Mouse (Mus musculus) liver, postnatal 0 days (tissue): ENCODE results near the gene Cald1. TPM values are rescaled to one million over a fixed set of nuclear protein-coding genes. Genes with fewer than 3 reads are reported as not detected.

Experiments used
- ATAC-seq: fragments of 200-750 bp; cut with Nextera tagmentation; 2 replicates; pipeline ENCODE4 v1.8.0; 2017; ENCODE audit warnings: mild to moderate bottlenecking, moderate library complexity
- DNase-seq: peaks from one replicate; pipeline ENCODE4 v3.0.0-alpha.2; 2016
- H3K27ac ChIP-seq: fragments of 300-500 bp; sonication (generic); 2 replicates; pipeline ENCODE4 v1.5.1; 2014; ENCODE audit warnings: antibody characterized with exemption, moderate library complexity, mild to moderate bottlenecking, low read depth
- H3K27me3 ChIP-seq: fragments of 300-500 bp; sonication (generic); 2 replicates; pipeline ENCODE4 v1.6.1; 2014; ENCODE audit warnings: low read length, control low read depth, mixed read lengths; ENCODE audit not compliant: insufficient read depth
- H3K36me3 ChIP-seq: fragments of 300-500 bp; sonication (generic); replicated peaks from 2 replicates; pipeline ENCODE4 v1.6.1; 2014; ENCODE audit warnings: mild to moderate bottlenecking, control low read depth, low read length, moderate library complexity, mixed read lengths; ENCODE audit not compliant: insufficient read depth
- H3K4me1 ChIP-seq: fragments of 300-500 bp; sonication (generic); 2 replicates; pipeline ENCODE4 v1.6.1; 2014; ENCODE audit warnings: antibody characterized with exemption, mild to moderate bottlenecking, control low read depth; ENCODE audit not compliant: insufficient read depth
- H3K4me2 ChIP-seq: fragments of 300-500 bp; sonication (generic); 2 replicates; pipeline ENCODE4 v1.6.1; 2014; ENCODE audit warnings: low read depth, mild to moderate bottlenecking, low read length, moderate library complexity, mixed read lengths
- H3K4me3 ChIP-seq: fragments of 300-500 bp; sonication (generic); 2 replicates; pipeline ENCODE4 v1.5.1; 2014; ENCODE audit warnings: low read depth, low read length
- H3K9ac ChIP-seq: fragments of 300-500 bp; sonication (generic); replicated peaks from 2 replicates; pipeline ENCODE4 v1.6.1; 2014; ENCODE audit warnings: mild to moderate bottlenecking, moderate library complexity
- H3K9me3 ChIP-seq: fragments of 300-500 bp; sonication (generic); 2 replicates; pipeline ENCODE4 v1.6.1; 2016; ENCODE audit warnings: mild to moderate bottlenecking, control low read depth, low read length, mixed read lengths
- CTCF ChIP-seq: sonication (generic); IDR thresholded peaks from 2 replicates; pipeline ENCODE4 v1.5.1; 2016; ENCODE audit warnings: antibody characterized with exemption, low read depth
- EP300 ChIP-seq: IDR thresholded peaks from 2 replicates; pipeline ENCODE4 v1.6.1; 2016; ENCODE audit warnings: antibody characterized with exemption, low read depth, mild to moderate bottlenecking
- WGBS: fragments of 180-500 bp; shearing (Covaris S2); extraction: QIAGEN DNeasy Blood & Tissue Kit; methylation state at CpG from one replicate; pipeline ENCODE4 v1.1.7; 2014; ENCODE audit not compliant: insufficient replicate concordance; 5-methylcytosine and 5-hydroxymethylcytosine counted together
- polyA plus RNA-seq: library from polyadenylated mRNA; unstranded; fragments of >200 nt; fragmentation: Nextera tagmentation; extraction: Ambion mirVana; gene quantifications from 2 replicates; pipeline ENCODE4 v1.2.1, GENCODE M21; 2015

The Cald1 gene
- 116 and 131 TPM in 2 replicates for polyA plus RNA-seq

GRCm38 (mm10) chr6:34598121-34599065 is at the start of gene Cald1:
Gene Cald1 (plus strand): TSS chr6:34598500.
- peak within 1 kb of the TSS; percentile 24 for H3K4me2 ChIP-seq
- WGBS, result 32% methylated on average over 16 of the region's 16 CpGs
- H3K9ac ChIP-seq, result no peak within 1 kb of the TSS
- no peak for DNase-seq
- TF ChIP-seq CTCF, result no peak
- no peak for TF ChIP-seq EP300
- H3K36me3 ChIP-seq, result no peaks in the 10 kb centered on the region
- H3K27ac ChIP-seq, result no peak within 1 kb of the TSS
- H3K27me3 ChIP-seq, result 0 out of 2 replicates have a peak, but pooled peaks cover 3% of the 10 kb centered on the region
- no peaks in the 10 kb centered on the region for H3K9me3 ChIP-seq
- no peaks in the 10 kb centered on the region for H3K4me1 ChIP-seq
- no peak for ATAC-seq
- peak within 1 kb of the TSS; percentile 26 for H3K4me3 ChIP-seq

DNA sequence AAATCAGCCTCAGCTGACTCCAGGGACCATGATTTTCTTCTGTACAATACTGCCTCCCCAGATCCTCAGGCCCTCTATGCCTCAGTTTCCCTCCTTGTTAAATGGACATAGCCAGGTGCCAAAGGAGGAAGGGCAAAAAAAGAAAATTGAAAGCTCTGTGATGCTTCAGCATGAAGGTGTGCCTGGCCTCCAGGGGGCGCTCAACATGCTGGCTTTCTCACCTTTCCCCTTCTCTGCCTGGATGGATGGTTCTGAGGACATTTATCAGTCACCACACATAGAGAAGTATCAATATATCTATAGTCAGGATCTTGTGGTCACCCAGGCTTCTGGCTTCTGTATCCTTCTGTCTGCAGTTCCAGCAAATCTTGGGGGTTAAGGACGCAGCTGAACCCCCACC is 49.3 kb upstream of the Cald1 start:
- TF ChIP-seq CTCF, result peak; percentile 88
- TF ChIP-seq EP300, result no peak
- no peak overlapping the region for H3K4me2 ChIP-seq
- H3K9ac ChIP-seq, result no peak overlapping the region
- no peaks in the 10 kb centered on the region for H3K9me3 ChIP-seq
- no peaks in the 10 kb centered on the region for H3K36me3 ChIP-seq
- no peak overlapping the region for H3K4me3 ChIP-seq
- 20% methylated on average over 2 of the region's 2 CpGs for WGBS
- ATAC-seq (no peak), DNase-seq (peak; percentile 80)
- H3K27me3 ChIP-seq, result no peaks in the 10 kb centered on the region
- H3K4me1 ChIP-seq, result no peaks in the 10 kb centered on the region
- no peak overlapping the region for H3K27ac ChIP-seq

- TF ChIP-seq CTCF, result no peak
- no peak for TF ChIP-seq EP300
- Histone ChIP-seq H3K4me3 (no peak overlapping the region), H3K9me3 (no peaks in the 10 kb centered on the region), H3K4me1 (no peaks in the 10 kb centered on the region), H3K4me2 (no peak overlapping the region), H3K9ac (no peak overlapping the region), H3K36me3 (no peaks in the 10 kb centered on the region), H3K27ac (no peak overlapping the region), H3K27me3 (no peaks in the 10 kb centered on the region)
- no peak for ATAC-seq
- DNase-seq, result no peak
- 83% methylated on average over 4 of the region's 4 CpGs for WGBS
These were observed 45.7 kb upstream of the Cald1 start for GRCm38 (mm10) chr6:34552489-34553157.

- Histone ChIP-seq H3K4me2 (no peak overlapping the region), H3K9me3 (no peaks in the 10 kb centered on the region), H3K27me3 (no peaks in the 10 kb centered on the region), H3K27ac (no peak overlapping the region), H3K4me3 (no peak overlapping the region), H3K9ac (no peak overlapping the region), H3K4me1 (no peaks in the 10 kb centered on the region), H3K36me3 (no peaks in the 10 kb centered on the region)
- DNase-seq, result no peak
- TF ChIP-seq EP300 (no peak), CTCF (no peak)
- no peak for ATAC-seq
- 61% methylated on average over 9 of the region's 9 CpGs for WGBS
These were observed 43.9 kb upstream of the Cald1 start for GRCm38 (mm10) chr6:34554291-34554997.

DNA sequence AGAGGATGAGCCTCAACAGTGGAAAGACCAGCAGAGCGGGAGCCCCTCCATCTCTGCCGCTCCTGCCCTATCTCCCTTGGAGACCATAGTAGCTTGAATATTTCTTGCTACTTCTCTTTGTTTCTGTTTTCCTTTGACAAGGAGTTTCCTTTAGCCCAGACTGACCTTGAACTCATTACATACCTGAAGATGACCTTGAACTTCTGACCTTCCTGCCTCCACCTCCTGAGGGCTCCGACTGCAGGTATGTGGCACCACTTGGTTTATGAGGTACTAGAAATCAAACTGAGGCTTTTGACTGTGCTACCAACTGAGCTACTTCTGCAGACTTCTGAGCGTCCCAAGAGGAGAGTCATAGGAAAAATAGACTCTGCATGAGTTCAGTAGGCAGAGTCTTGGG is 38.8 kb upstream of the Cald1 start:
- 69% methylated on average over 4 of the region's 4 CpGs for WGBS
- H3K9ac ChIP-seq, result no peak overlapping the region
- DNase-seq, result no peak

More for the DNA sequence above, 38.8 kb upstream of the Cald1 start:
- H3K36me3 ChIP-seq, result no peaks in the 10 kb centered on the region
- no peaks in the 10 kb centered on the region for H3K27me3 ChIP-seq
- no peak overlapping the region for H3K27ac ChIP-seq
- no peaks in the 10 kb centered on the region for H3K4me1 ChIP-seq
- ATAC-seq, result no peak
- H3K4me3 ChIP-seq, result no peak overlapping the region
- TF ChIP-seq EP300 (no peak), CTCF (no peak)
- H3K4me2 ChIP-seq, result no peak overlapping the region
- H3K9me3 ChIP-seq, result no peaks in the 10 kb centered on the region
